ENCODE assay signal across 13 mouse cellular contexts in the genomic region with DNA sequence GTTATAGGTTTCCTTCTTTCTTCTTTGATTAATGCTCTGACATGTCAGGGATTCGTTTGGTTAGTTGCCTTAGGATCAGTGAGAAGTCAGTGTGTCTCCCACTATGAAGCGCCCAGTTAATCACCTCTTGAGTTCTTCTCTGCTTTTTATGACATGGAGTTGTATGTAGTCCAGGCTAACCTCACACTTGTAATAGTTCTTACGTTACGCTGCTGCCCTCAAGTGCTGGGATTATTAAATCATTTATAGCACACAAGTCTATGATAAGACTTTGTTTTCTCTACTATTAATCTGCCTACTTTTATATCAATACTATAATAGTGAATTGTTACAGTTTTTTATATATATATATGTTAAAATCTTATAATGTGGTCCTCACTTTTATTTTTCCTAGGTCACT.
DNase-seq lines count a peak whose midpoint lies in the region; ATAC-seq and TF ChIP-seq lines count a peak whose summit lies in the region.
"Had no signal": no experiment of that assay in that cellular context is flagged by ENCODE, and none has a peak within 500 bp of the region (broad histone marks: within the 10 kb centered on the region; RNA-seq: fewer than 3 reads in every experiment).

No protein-coding gene starts in this region.

- TF ChIP-seq RAD21 in MEL (IDR thresholded peaks at IDR 0.05; ENCODE audit: low read depth, low read length), result peak; percentile 37

- no peak for TF ChIP-seq EP300 in liver, postnatal 0 days (IDR thresholded peaks at IDR 0.05; ENCODE audit: low read depth)
- no peak for TF ChIP-seq EP300 in MEL (IDR thresholded peaks at IDR 0.05; ENCODE audit: low read depth in 1 of 2, low read length in 2 of 2)

- H3K4me2 ChIP-seq in forebrain, postnatal 0 days (ENCODE audit: low read depth), result no peak overlapping the region
- H3K4me2 ChIP-seq in forebrain, embryonic 11.5 days (ENCODE audit: low read depth, low read length, severe bottlenecking), result no peak overlapping the region
- no peak overlapping the region for H3K4me2 ChIP-seq in liver, postnatal 0 days (ENCODE audit: low read depth, low read length)
- H3K4me2 ChIP-seq: limb, embryonic 13.5 days had no signal

- no peaks in the 10 kb centered on the region for H3K9me3 ChIP-seq in forebrain, postnatal 0 days (ENCODE audit: low read length)
- no peaks in the 10 kb centered on the region for H3K9me3 ChIP-seq in forebrain, embryonic 11.5 days (ENCODE audit: control insufficient read depth, low read length)
- no peaks in the 10 kb centered on the region for H3K9me3 ChIP-seq in liver, postnatal 0 days (ENCODE audit: low read length)
- H3K9me3 ChIP-seq in MEL (replicated peaks; ENCODE audit: insufficient read depth, low read length), result no peaks in the 10 kb centered on the region
- H3K9me3 ChIP-seq: limb, embryonic 13.5 days had no signal

- no peak overlapping the region for H3K27ac ChIP-seq in forebrain, postnatal 0 days (ENCODE audit: low read depth, low read length)
- no peak overlapping the region for H3K27ac ChIP-seq in forebrain, embryonic 11.5 days (ENCODE audit: low read depth, low read length)
- H3K27ac ChIP-seq in liver, postnatal 0 days (ENCODE audit: low read depth), result no peak overlapping the region
- H3K27ac ChIP-seq in MEL (ENCODE audit: control insufficient read depth, low read depth, low read length), result no peak overlapping the region
- H3K27ac ChIP-seq: limb, embryonic 13.5 days had no signal

- no peaks in the 10 kb centered on the region for H3K79me2 ChIP-seq in MEL (ENCODE audit: control insufficient read depth, insufficient read depth, low read length, poor library complexity)

- 80% methylated on average over 4 of the region's 4 CpGs for WGBS in forebrain, postnatal 0 days
- 90% methylated on average over 4 of the region's 4 CpGs for WGBS in forebrain, embryonic 11.5 days
- 67% methylated on average over 4 of the region's 4 CpGs for whole genome bisulfite sequencing in liver, postnatal 0 days (ENCODE audit: insufficient replicate concordance)

- peaks cover 44% of the 10 kb centered on the region for H3K36me3 ChIP-seq in forebrain, postnatal 0 days (ENCODE audit: insufficient read depth)
- H3K36me3 ChIP-seq in forebrain, embryonic 11.5 days (ENCODE audit: control insufficient read depth, insufficient read depth, low read length), result no peaks in the 10 kb centered on the region
- no peaks in the 10 kb centered on the region; the same call in 1 of the 2 replicates for H3K36me3 ChIP-seq in liver, postnatal 0 days (replicated peaks; ENCODE audit: insufficient read depth, low read length)
- H3K36me3 ChIP-seq in MEL (ENCODE audit: control insufficient read depth in 1 of 2, insufficient read depth in 2 of 2, low read length in 2 of 2), result no peaks in the 10 kb centered on the region; a peak in 2 of 4 replicates

- peak; percentile 47; the same call in 1 of the 2 replicates for ATAC-seq in forebrain, postnatal 0 days
- no peak for ATAC-seq in forebrain, embryonic 11.5 days (replicated peaks; ENCODE audit: low FRiP score)
- ATAC-seq in liver, postnatal 0 days, result no peak

- H3K4me1 ChIP-seq in forebrain, postnatal 0 days (ENCODE audit: insufficient read depth), result no peaks in the 10 kb centered on the region
- H3K4me1 ChIP-seq in forebrain, embryonic 11.5 days (replicated peaks; ENCODE audit: control insufficient read depth, insufficient read depth, low read length), result no peaks in the 10 kb centered on the region
- no peaks in the 10 kb centered on the region for H3K4me1 ChIP-seq in liver, postnatal 0 days (ENCODE audit: insufficient read depth)
- no peaks in the 10 kb centered on the region for H3K4me1 ChIP-seq in MEL (ENCODE audit: control insufficient read depth in 1 of 2, insufficient read depth in 2 of 2, low read length in 2 of 2)

- no peak overlapping the region for H3K4me3 ChIP-seq in forebrain, postnatal 0 days (ENCODE audit: low read depth, low read length)
- H3K4me3 ChIP-seq in forebrain, embryonic 11.5 days (ENCODE audit: low read depth, low read length), result no peak overlapping the region
- H3K4me3 ChIP-seq in liver, postnatal 0 days (ENCODE audit: low read depth, low read length), result no peak overlapping the region
- no peak overlapping the region for H3K4me3 ChIP-seq in MEL (ENCODE audit: control insufficient read depth in 1 of 2, insufficient read depth in 1 of 2, low read depth in 2 of 2, low read length in 2 of 2)
- H3K4me3 ChIP-seq: limb, embryonic 13.5 days had no signal

- TF ChIP-seq CTCF in forebrain, postnatal 0 days (IDR thresholded peaks at IDR 0.05; ENCODE audit: low read depth), result peak; percentile 49
- peak; percentile 38 for TF ChIP-seq CTCF in liver, postnatal 0 days (IDR thresholded peaks at IDR 0.05; ENCODE audit: low read depth)
- peak in 1 of 3 experiments; percentile 24; a peak in 2 of 6 replicates for TF ChIP-seq CTCF in MEL (IDR thresholded peaks at IDR 0.05 in 2 of 3, conservative IDR thresholded peaks at IDR 0.05 in 1 of 3; ENCODE audit: control insufficient read depth in 1 of 3, insufficient read depth in 1 of 3, low read depth in 2 of 3, low read length in 3 of 3, poor library complexity in 1 of 3, severe bottlenecking in 1 of 3)

- no peak for TF ChIP-seq POLR2A in MEL (IDR thresholded peaks at IDR 0.05; ENCODE audit: control insufficient read depth in 1 of 2, insufficient read depth in 1 of 2, low read depth in 1 of 2, low read length in 2 of 2, poor library complexity in 1 of 2)

- H3K9ac ChIP-seq in forebrain, postnatal 0 days, result no peak overlapping the region
- H3K9ac ChIP-seq in forebrain, embryonic 11.5 days (ENCODE audit: low read length), result no peak overlapping the region
- no peak overlapping the region for H3K9ac ChIP-seq in liver, postnatal 0 days (replicated peaks)
- H3K9ac ChIP-seq in MEL (ENCODE audit: control insufficient read depth, low read depth, low read length, poor library complexity, severe bottlenecking), result no peak overlapping the region
- H3K9ac ChIP-seq: limb, embryonic 13.5 days had no signal

- no peaks in the 10 kb centered on the region for H3K27me3 ChIP-seq in forebrain, postnatal 0 days (ENCODE audit: insufficient read depth, low read length)
- H3K27me3 ChIP-seq in forebrain, embryonic 11.5 days (ENCODE audit: control insufficient read depth, insufficient read depth, low read length), result no peaks in the 10 kb centered on the region
- no peaks in the 10 kb centered on the region for H3K27me3 ChIP-seq in liver, postnatal 0 days (ENCODE audit: insufficient read depth, low read length)
- H3K27me3 ChIP-seq in MEL (ENCODE audit: control insufficient read depth in 1 of 2, insufficient read depth in 2 of 2, low read length in 2 of 2), result no peaks in the 10 kb centered on the region
- H3K27me3 ChIP-seq: limb, embryonic 13.5 days had no signal

- intact Hi-C loops in left cerebral cortex, postnatal 10 days (cut with DNase I), result no loop called here

- DNase-seq in forebrain, postnatal 0 days, result peak; percentile 62
- no peak for DNase-seq in forebrain, embryonic 11.5 days (ENCODE audit: low spot score)
- DNase-seq in liver, postnatal 0 days, result no peak
- DNase-seq in liver, result no peak
- DNase-seq in MEL (ENCODE audit: low read depth, low spot score), result no peak
- DNase-seq in fibroblast of lung, adult 2 months (ENCODE audit: low read depth), result peak; percentile 9
- no peak for DNase-seq in left cerebral cortex, postnatal 10 days (ENCODE audit: extremely low spot score in 1 of 2, low spot score in 2 of 2)
- DNase-seq in embryo, embryonic 11 days, result no peak
- DNase-seq: heart, postnatal 4 days; kidney, adult 2 months; layer of hippocampus, adult 9-11 months; thymus, adult 2 months had no signal

TF ChIP-seq in MEL, 35 proteins besides CTCF, POLR2A, EP300 and RAD21:
- TF ChIP-seq SIN3A (IDR thresholded peaks at IDR 0.05; ENCODE audit: low read length) (no peak), MYC (IDR thresholded peaks at IDR 0.05; ENCODE audit: low read depth, low read length) (no peak), SMC3 (IDR thresholded peaks at IDR 0.05; ENCODE audit: low read depth, low read length) (peak; percentile 21; the same call in 1 of the 2 replicates), MAFK (IDR thresholded peaks at IDR 0.05; ENCODE audit: borderline replicate concordance, low read depth, low read length) (no peak), USF1 (IDR thresholded peaks at IDR 0.05; ENCODE audit: low read depth, low read length) (no peak)

Comparison
In these comparisons a context has a peak if more than half of its experiments do, and no peak if none do; other contexts are left out.
1. DNase-seq: peak in forebrain, postnatal 0 days (single experiment) and fibroblast of lung, adult 2 months (single experiment); none in forebrain, embryonic 11.5 days (single experiment), liver, postnatal 0 days (single experiment), liver (single experiment), MEL (single experiment), left cerebral cortex, postnatal 10 days (0 of 2) and embryo, embryonic 11 days (single experiment).